Mouse (Mus musculus) kidney, postnatal 0 days (tissue): Measurements from ENCODE around the gene Cyp1a2. TPM values are rescaled to one million over a fixed set of nuclear protein-coding genes. Genes with fewer than 3 reads are reported as not detected.

ENCODE experiments used
- ATAC-seq: fragments of 200-750 bp; cut with Nextera tagmentation; replicated peaks from 2 replicates; pipeline ENCODE4 v1.8.0; 2017; ENCODE audit warnings: low read depth, moderate number of reproducible peaks, moderate TSS enrichment, moderate library complexity; ENCODE audit not compliant: low FRiP score
- DNase-seq: peaks from one replicate; pipeline ENCODE4 v3.0.0-alpha.2; 2016; ENCODE audit warnings: low spot score
- H3K27ac ChIP-seq: fragments of 300-500 bp; sonication (generic); 2 replicates; pipeline ENCODE4 v1.5.1; 2014; ENCODE audit warnings: mild to moderate bottlenecking
- H3K27me3 ChIP-seq: fragments of 300-500 bp; sonication (generic); 2 replicates; pipeline ENCODE4 v1.6.1; 2014; ENCODE audit warnings: low read length, mixed read lengths; ENCODE audit not compliant: insufficient read depth
- H3K36me3 ChIP-seq: fragments of 300-500 bp; sonication (generic); 2 replicates; pipeline ENCODE4 v1.6.1; 2014; ENCODE audit warnings: low read length, mixed read lengths; ENCODE audit not compliant: insufficient read depth
- H3K4me1 ChIP-seq: fragments of 300-500 bp; sonication (generic); replicated peaks from 2 replicates; pipeline ENCODE4 v1.6.1; 2014; ENCODE audit warnings: antibody characterized with exemption, low read length, mixed read lengths; ENCODE audit not compliant: insufficient read depth
- H3K4me2 ChIP-seq: fragments of 300-500 bp; sonication (generic); 2 replicates; pipeline ENCODE4 v1.6.1; 2014; ENCODE audit warnings: mild to moderate bottlenecking, low read length, moderate library complexity, mixed read lengths
- H3K4me3 ChIP-seq: fragments of 300-500 bp; sonication (generic); replicated peaks from 2 replicates; pipeline ENCODE4 v1.5.1; 2014; ENCODE audit warnings: low read depth, low read length
- H3K9ac ChIP-seq: fragments of 300-500 bp; sonication (generic); 2 replicates; pipeline ENCODE4 v1.6.1; 2014; ENCODE audit warnings: low read depth, low read length
- H3K9me3 ChIP-seq: fragments of 300-500 bp; sonication (generic); replicated peaks from 2 replicates; pipeline ENCODE4 v1.6.1; 2016; ENCODE audit warnings: low read length, inconsistent platforms, mixed read lengths
- CTCF ChIP-seq: IDR thresholded peaks from 2 replicates; pipeline ENCODE4 v1.5.1; 2016; ENCODE audit warnings: antibody characterized with exemption, low read depth, mild to moderate bottlenecking, moderate library complexity
- WGBS: fragments of 180-500 bp; shearing (Covaris S2); extraction: QIAGEN DNeasy Blood & Tissue Kit; methylation state at CpG from one replicate; pipeline ENCODE4 v1.1.7; 2014; 5-methylcytosine and 5-hydroxymethylcytosine counted together
- polyA plus RNA-seq: library from polyadenylated mRNA; unstranded; fragments of >200 nt; fragmentation: Nextera tagmentation; extraction: Ambion mirVana; gene quantifications from 2 replicates; pipeline ENCODE4 v1.2.1, GENCODE M21; 2015

The Cyp1a2 gene
- polyA plus RNA-seq, 1 experiment from 2014 or later, result not detected

- DNase-seq, result no peak
- Histone ChIP-seq H3K9me3 (no peaks in the 10 kb centered on the region), H3K4me2 (no peak overlapping the region), H3K4me3 (no peak overlapping the region), H3K4me1 (no peaks in the 10 kb centered on the region), H3K36me3 (no peaks in the 10 kb centered on the region), H3K27me3 (no peaks in the 10 kb centered on the region), H3K9ac (no peak overlapping the region), H3K27ac (no peak overlapping the region)
- no peak for ATAC-seq
- WGBS, result 65% methylated on average over 3 of the region's 3 CpGs
- no peak for TF ChIP-seq CTCF
Observed at GRCm38 (mm10) chr9:57652855-57653254, 30.6 kb downstream of the Cyp1a2 start.

GRCm38 (mm10) chr9:57652351-57652750 lies 31.2 kb downstream of the Cyp1a2 start:
- 69% methylated on average over 9 of the region's 9 CpGs for WGBS
- DNase-seq, result no peak
- Histone ChIP-seq H3K4me3 (no peak overlapping the region), H3K9me3 (no peaks in the 10 kb centered on the region), H3K9ac (no peak overlapping the region), H3K4me2 (no peak overlapping the region), H3K27me3 (no peaks in the 10 kb centered on the region), H3K36me3 (no peaks in the 10 kb centered on the region), H3K4me1 (no peaks in the 10 kb centered on the region), H3K27ac (no peak overlapping the region)
- TF ChIP-seq CTCF, result no peak
- no peak for ATAC-seq

GRCm38 (mm10) chr9:57650786-57651311 lies 32.7 kb downstream of the Cyp1a2 start:
- TF ChIP-seq CTCF, result no peak
- Histone ChIP-seq H3K9me3 (no peaks in the 10 kb centered on the region), H3K36me3 (no peaks in the 10 kb centered on the region), H3K9ac (no peak overlapping the region), H3K4me3 (no peak overlapping the region), H3K27ac (no peak overlapping the region), H3K27me3 (no peaks in the 10 kb centered on the region), H3K4me1 (no peaks in the 10 kb centered on the region; the same call in 1 of the 2 replicates), H3K4me2 (no peak overlapping the region)
- WGBS, result 34% methylated on average over 6 of the region's 6 CpGs
- ATAC-seq (no peak), DNase-seq (no peak)

GRCm38 (mm10) chr9:57650130-57650785 lies 33.2 kb downstream of the Cyp1a2 start:
- no peak for ATAC-seq

GRCm38 (mm10) chr9:57647286-57648108 lies 36.0 kb downstream of the Cyp1a2 start:
- H3K27ac ChIP-seq, result no peak overlapping the region
- no peaks in the 10 kb centered on the region for H3K27me3 ChIP-seq
- H3K9me3 ChIP-seq, result no peaks in the 10 kb centered on the region
- 66% methylated on average over 4 of the region's 4 CpGs for WGBS
- no peak for DNase-seq
- H3K4me2 ChIP-seq, result no peak overlapping the region
- H3K4me3 ChIP-seq, result no peak overlapping the region
- H3K36me3 ChIP-seq, result no peaks in the 10 kb centered on the region
- no peak for ATAC-seq
- no peak for TF ChIP-seq CTCF
- no peak overlapping the region for H3K9ac ChIP-seq
- peaks cover 16% of the 10 kb centered on the region for H3K4me1 ChIP-seq

More at GRCm38 (mm10) chr9:57650130-57650785, 33.2 kb downstream of the Cyp1a2 start:
- Histone ChIP-seq H3K4me3 (no peak overlapping the region), H3K9ac (no peak overlapping the region), H3K4me1 (no peaks in the 10 kb centered on the region; the same call in 1 of the 2 replicates), H3K4me2 (no peak overlapping the region), H3K27me3 (no peaks in the 10 kb centered on the region), H3K9me3 (no peaks in the 10 kb centered on the region), H3K36me3 (no peaks in the 10 kb centered on the region), H3K27ac (no peak overlapping the region)
- DNase-seq, result no peak
- TF ChIP-seq CTCF, result no peak
- WGBS, result 88% methylated on average over 6 of the region's 6 CpGs

GRCm38 (mm10) chr9:57646551-57647103 lies 36.9 kb downstream of the Cyp1a2 start:
- H3K27ac ChIP-seq, result no peak overlapping the region

More at GRCm38 (mm10) chr9:57646551-57647103, 36.9 kb downstream of the Cyp1a2 start:
- Histone ChIP-seq H3K4me3 (no peak overlapping the region), H3K4me1 (peaks cover 16% of the 10 kb centered on the region), H3K9me3 (no peaks in the 10 kb centered on the region), H3K27me3 (no peaks in the 10 kb centered on the region), H3K9ac (no peak overlapping the region), H3K36me3 (no peaks in the 10 kb centered on the region), H3K4me2 (no peak overlapping the region)
- TF ChIP-seq CTCF, result no peak
- no peak for DNase-seq
- 62% methylated on average over 12 of the region's 12 CpGs for WGBS
- ATAC-seq, result no peak
